Mouse (Mus musculus) heart, embryonic 10.5 days (tissue): ENCODE measurements around the gene Ep300. TPM values are rescaled to one million over a fixed set of nuclear protein-coding genes. Genes with fewer than 3 reads are reported as not detected.
"Not testable (repeated sequence)": the region's sequence is repeated elsewhere in the genome, so short reads cannot be mapped to it uniquely, and the experiment has no call there.

Experiments used
- DNase-seq: peaks from one replicate; pipeline ENCODE4 v3.0.0-alpha.2; 2017; ENCODE audit warnings: low spot score
- H3K27ac ChIP-seq: fragments of 300-500 bp; sonication (generic); 2 replicates; pipeline ENCODE4 v1.5.1; 2016; ENCODE audit warnings: mild to moderate bottlenecking
- H3K27me3 ChIP-seq: fragments of 300-500 bp; sonication (generic); 2 replicates; pipeline ENCODE4 v1.6.1; 2016; ENCODE audit warnings: mild to moderate bottlenecking; ENCODE audit not compliant: poor library complexity, insufficient read depth, severe bottlenecking
- H3K36me3 ChIP-seq: fragments of 300-500 bp; sonication (generic); 2 replicates; pipeline ENCODE4 v1.6.1; 2016; ENCODE audit warnings: mild to moderate bottlenecking, moderate library complexity
- H3K4me1 ChIP-seq: fragments of 300-500 bp; sonication (generic); 2 replicates; pipeline ENCODE4 v1.6.1; 2016; ENCODE audit warnings: mild to moderate bottlenecking
- H3K4me3 ChIP-seq: fragments of 300-500 bp; sonication (generic); 2 replicates; pipeline ENCODE4 v1.5.1; 2016; ENCODE audit warnings: mild to moderate bottlenecking, moderate library complexity
- H3K9me3 ChIP-seq: fragments of 300-500 bp; sonication (generic); 2 replicates; pipeline ENCODE4 v1.6.1; 2016; ENCODE audit warnings: mild to moderate bottlenecking, moderate library complexity
- WGBS: fragments of 180-500 bp; shearing (Covaris S2); methylation state at CpG from one replicate; pipeline ENCODE4 v1.1.7; 2016; 5-methylcytosine and 5-hydroxymethylcytosine counted together
- polyA plus RNA-seq: library from polyadenylated mRNA; unstranded; fragments of >200 nt; fragmentation: Nextera tagmentation; extraction: Ambion mirVana; gene quantifications from 2 replicates; pipeline ENCODE4 v1.2.1, GENCODE M21; 2016

Gene Ep300
- polyA plus RNA-seq, 1 experiment from 2014 or later = 25.3 TPM

DNA sequence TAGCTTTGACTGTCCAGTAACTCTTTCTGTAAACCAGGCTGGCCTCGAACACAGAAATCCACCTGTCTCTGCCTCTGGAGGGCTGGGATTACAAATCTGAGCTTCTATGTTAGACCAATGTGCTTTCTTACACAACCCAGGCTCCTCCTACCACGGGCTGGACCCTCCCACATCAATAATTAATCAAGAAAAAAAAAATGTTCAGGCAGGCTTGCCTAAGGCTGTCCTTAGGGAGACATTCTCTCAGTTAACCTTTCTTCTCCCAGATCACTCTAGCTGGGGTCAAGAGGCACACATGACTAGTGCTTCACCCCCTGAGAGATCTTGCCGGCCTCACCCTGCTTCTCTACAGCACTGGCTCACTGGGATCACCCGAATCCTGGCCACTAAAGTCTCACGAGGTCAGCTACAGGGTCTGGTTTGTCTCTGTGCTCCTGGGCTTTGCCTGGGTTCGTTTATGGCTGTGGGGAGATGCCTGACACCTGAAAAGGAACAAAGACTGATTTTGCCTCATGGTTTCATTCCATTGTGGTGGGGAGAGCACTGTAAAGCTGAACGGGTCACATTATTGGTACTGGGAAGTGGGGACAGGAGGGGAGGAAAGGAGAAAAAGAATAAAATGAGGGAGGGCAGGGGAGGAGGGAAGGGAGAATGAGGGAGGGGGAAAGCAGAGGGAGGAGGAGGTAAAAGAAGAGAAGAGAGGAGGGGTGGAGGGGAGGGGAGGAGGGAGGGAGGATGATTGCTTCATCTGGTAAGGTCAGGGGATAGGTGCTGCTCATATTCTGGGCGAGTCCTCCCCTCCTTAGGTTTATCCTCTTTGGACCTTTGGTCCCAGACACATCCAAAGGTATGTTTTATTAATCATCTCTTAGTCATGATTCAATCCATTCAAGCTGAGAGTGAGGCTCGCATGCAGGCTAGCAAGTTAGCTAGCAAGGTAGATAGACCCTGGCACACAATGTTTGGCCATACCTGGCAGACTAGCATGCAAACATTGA is 22.4 kb upstream of the Ep300 start:
- DNase-seq = no peak
- 58% methylated on average over 9 of the region's 9 CpGs for WGBS
- no peak overlapping the region for H3K4me3 ChIP-seq
- no peaks in the 10 kb centered on the region for H3K27me3 ChIP-seq
- no peaks in the 10 kb centered on the region for H3K9me3 ChIP-seq
- no peaks in the 10 kb centered on the region for H3K36me3 ChIP-seq
- H3K4me1 ChIP-seq = no peaks in the 10 kb centered on the region
- no peak overlapping the region for H3K27ac ChIP-seq

DNA sequence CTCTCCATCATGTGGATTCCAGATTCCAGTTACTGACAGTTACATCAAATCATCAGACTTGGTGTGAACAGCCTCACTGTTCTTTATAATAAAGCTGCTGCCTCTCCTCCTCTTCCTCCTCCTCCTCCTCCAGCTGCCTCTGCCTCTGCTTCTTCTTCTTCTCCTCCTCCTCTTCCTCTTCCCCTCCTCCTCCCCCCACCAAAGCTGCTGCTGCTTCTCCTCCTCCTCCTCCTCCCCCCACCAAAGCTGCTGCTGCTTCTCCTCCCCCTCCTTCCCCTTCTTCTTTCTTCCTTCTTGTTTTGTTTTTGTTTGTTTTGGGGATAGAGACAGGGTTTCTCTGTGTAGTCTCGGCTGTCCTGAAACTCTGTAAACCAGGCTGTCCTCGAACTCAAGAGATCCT is 17.1 kb upstream of the Ep300 start:
- 38% methylated on average over 2 of the region's 2 CpGs for WGBS
- H3K27me3 ChIP-seq = no peaks in the 10 kb centered on the region
- no peaks in the 10 kb centered on the region for H3K36me3 ChIP-seq
- H3K4me3 ChIP-seq = no peak overlapping the region
- no peak overlapping the region for H3K27ac ChIP-seq
- peak; percentile 25 for DNase-seq
- H3K9me3 ChIP-seq = no peaks in the 10 kb centered on the region
- no peaks in the 10 kb centered on the region for H3K4me1 ChIP-seq

DNA sequence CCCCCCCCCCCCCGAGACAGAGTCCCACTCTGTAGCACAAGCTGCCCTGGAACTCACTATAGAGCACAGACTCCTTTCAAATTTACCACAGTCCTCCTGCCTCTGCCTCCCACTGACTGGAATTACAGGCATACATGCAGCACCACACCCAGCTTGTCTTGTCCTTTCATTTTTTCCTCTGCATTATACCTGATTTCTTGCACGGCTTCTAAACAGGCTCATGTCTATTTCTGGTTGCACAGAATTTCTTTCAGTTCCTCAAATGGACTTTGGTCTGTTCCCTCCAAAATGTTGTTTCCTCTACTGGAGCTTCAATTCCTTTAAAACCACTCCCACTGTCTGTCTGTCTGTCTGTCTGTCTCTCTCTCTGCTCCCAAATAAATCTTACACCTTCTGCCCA is 16.6 kb upstream of the Ep300 start:
- 43% methylated on average over 2 of the region's 2 CpGs for WGBS
- peak; percentile 20 for DNase-seq
- Histone ChIP-seq H3K4me3 (no peak overlapping the region), H3K27me3 (no peaks in the 10 kb centered on the region), H3K27ac (no peak overlapping the region), H3K4me1 (no peaks in the 10 kb centered on the region), H3K9me3 (no peaks in the 10 kb centered on the region), H3K36me3 (no peaks in the 10 kb centered on the region)

DNA sequence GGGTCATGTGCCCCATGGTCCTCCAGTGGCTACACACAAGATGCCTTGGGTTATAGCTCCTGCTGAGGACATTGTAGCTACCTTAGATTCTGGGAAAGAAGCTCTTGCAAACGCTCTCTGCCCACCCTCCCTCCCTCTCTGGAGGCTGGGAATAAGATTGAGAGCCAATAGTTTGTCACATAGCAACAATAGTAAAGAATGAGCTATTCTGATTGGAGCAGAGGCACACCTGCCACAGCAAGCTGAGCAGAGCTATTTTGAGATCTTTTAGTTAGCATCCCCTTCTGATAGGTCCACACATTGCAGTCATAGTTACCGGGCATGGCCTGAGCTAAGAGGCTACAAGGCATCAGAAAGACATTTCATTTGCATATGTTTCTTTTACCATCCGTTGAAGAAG is 8.2 kb upstream of the Ep300 start:
- 13% methylated on average over 3 of the region's 3 CpGs for WGBS
- H3K36me3 ChIP-seq = no peaks in the 10 kb centered on the region
- H3K4me1 ChIP-seq = peaks cover 8% of the 10 kb centered on the region; the same call in 1 of the 2 replicates
- DNase-seq = peak; percentile 68
- H3K9me3 ChIP-seq = no peaks in the 10 kb centered on the region
- no peaks in the 10 kb centered on the region for H3K27me3 ChIP-seq
- H3K27ac ChIP-seq = no peak overlapping the region
- H3K4me3 ChIP-seq = no peak overlapping the region

DNA sequence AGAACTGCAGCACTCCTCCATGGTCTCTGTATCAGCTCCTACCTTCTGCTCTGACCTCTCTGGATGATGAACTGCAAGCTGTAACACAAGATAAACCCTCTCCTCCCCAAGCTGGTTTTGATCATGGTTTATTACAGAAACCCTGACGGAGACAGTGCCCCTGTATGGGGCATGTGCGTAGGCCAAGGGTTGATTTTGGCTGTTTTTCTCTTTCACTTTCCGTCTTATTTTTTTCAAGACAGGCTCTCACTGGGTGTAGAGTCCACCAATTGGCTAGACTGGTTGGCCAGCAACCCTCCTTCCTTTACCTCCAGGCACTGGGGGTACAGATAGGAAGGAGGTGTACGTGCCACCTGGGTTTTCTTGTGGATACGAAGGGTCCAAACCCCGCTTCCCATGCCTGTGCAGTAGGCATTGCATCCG is 7.4 kb upstream of the Ep300 start:
- Histone ChIP-seq H3K27me3 (no peaks in the 10 kb centered on the region), H3K27ac (no peak overlapping the region), H3K9me3 (no peaks in the 10 kb centered on the region), H3K36me3 (no peaks in the 10 kb centered on the region), H3K4me3 (no peak overlapping the region), H3K4me1 (peaks cover 8% of the 10 kb centered on the region; the same call in 1 of the 2 replicates)
- 90% methylated on average over 7 of the region's 7 CpGs for WGBS
- DNase-seq = peak; percentile 67

DNA sequence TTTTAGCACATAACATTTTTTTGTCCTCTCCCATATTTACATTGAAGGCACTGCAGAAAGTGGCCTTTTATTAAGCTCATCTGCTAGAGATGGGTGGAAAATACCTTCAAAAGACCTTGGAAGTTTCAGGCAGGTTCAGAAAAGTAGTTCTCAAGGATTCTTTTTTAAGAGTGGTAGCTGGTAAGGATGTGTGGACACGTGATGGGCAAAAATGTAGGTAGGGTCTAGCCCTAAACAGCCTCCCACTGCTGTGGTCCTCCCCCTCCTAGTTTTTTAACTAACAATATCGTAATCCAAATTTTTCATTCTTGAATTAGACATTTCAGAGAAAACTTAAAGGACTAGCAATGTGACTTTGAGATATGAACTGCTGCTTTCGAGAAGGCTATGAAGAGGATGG is 685 bp upstream of the Ep300 start:
- peak overlapping the region; percentile 93 for H3K4me3 ChIP-seq
- peaks cover 12% of the 10 kb centered on the region; the same call in 1 of the 2 replicates for H3K4me1 ChIP-seq
- 18% methylated on average over 3 of the region's 3 CpGs for WGBS
- 0 out of 2 replicates have a peak, but pooled peaks cover 3% of the 10 kb centered on the region for H3K36me3 ChIP-seq
- H3K9me3 ChIP-seq = no peaks in the 10 kb centered on the region
- H3K27ac ChIP-seq = peak overlapping the region; percentile 100
- H3K27me3 ChIP-seq = no peaks in the 10 kb centered on the region
- DNase-seq = peak; percentile 58

DNA sequence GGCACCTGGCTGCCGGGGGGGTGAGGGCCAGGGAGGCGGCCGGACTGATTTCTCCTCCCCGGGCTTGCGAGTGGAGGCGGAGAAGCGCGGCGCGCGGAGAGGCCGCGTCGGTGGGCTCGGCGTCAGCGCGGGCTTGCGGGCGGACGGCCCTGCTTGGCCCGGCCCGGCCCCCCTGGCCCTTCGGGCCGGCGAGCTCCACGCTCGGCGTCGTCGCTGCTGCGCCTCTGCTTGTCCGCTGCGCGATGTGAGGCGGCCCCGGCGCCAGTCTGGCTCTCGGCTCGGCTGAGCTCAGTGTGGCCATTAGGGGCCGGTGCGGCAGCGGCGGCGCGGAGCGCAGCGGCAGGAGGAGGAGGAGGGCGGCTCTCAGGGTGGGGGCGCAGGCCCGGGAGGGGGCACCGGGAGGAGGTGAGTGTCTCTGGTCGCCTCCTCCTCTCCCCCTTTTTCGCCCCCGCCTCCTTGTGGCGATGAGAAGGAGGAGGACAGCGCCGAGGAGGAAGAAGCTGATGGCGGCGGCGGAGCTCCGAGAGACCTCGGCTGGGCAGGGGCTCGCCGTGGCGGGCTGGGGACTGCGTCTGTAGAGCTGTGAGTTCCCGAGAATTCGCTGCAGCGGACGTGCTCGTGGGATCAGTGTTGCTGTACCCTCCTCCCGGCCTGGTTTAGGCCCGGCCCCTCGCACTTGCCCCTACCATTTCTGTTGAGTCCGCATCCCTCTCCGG is 753 bp downstream of the Ep300 start:
- peak; percentile 93 for DNase-seq
- peaks cover 12% of the 10 kb centered on the region; the same call in 1 of the 2 replicates for H3K4me1 ChIP-seq
- no peaks in the 10 kb centered on the region for H3K27me3 ChIP-seq
- H3K4me3 ChIP-seq = peak overlapping the region; percentile 93
- H3K27ac ChIP-seq = peak overlapping the region; percentile 100
- H3K9me3 ChIP-seq = no peaks in the 10 kb centered on the region
- under 1% methylated on average over 76 of the region's 77 CpGs for WGBS
- H3K36me3 ChIP-seq = peaks cover 10% of the 10 kb centered on the region; the same call in 1 of the 2 replicates

DNA sequence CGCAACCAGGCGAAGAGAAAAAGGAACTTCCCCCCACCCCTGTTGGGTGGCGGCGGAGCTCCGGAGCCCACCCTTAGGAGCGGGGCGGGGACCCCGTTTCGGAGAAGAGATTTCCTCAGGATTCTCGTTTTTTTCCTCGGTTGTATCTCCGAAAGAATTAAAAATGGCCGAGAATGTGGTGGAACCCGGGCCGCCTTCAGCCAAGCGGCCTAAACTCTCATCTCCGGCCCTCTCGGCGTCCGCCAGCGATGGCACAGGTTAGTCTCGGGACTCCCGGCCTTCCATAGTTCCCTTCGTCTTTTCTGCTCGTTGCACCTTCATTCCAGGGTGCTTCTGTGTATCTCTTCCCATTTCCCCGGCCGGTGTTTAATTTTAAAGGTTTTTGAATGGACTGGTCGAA is 1.3 kb downstream of the Ep300 start:
- no peaks in the 10 kb centered on the region for H3K27me3 ChIP-seq
- peak overlapping the region; percentile 100 for H3K27ac ChIP-seq
- H3K9me3 ChIP-seq = no peaks in the 10 kb centered on the region
- WGBS = under 1% methylated on average over 27 of the region's 28 CpGs
- H3K4me3 ChIP-seq = peak overlapping the region; percentile 93
- peaks cover 12% of the 10 kb centered on the region; the same call in 1 of the 2 replicates for H3K4me1 ChIP-seq
- no peak for DNase-seq
- peaks cover 11% of the 10 kb centered on the region; the same call in 1 of the 2 replicates for H3K36me3 ChIP-seq

DNA sequence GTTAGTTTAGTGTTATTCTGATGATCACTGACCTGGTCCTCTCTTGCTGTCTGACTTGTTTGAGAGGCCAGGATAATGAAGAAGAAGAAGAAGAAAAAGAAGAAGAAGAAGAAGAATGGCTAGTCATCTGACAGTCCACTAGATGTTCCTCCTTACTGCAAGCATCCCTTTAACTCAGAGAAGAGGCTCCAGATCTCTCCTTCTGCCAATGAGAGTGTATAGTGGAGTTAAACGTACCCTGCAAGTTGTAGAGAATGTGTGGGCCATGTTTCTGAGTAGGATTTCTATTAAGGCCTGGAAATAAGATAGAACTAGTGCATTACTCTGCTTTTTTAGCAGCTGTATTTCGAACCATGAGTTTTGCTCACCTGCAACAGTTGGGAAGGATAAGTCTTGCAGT is 2.5 kb downstream of the Ep300 start:
- DNase-seq = peak; percentile 4
- Histone ChIP-seq H3K9me3 (no peaks in the 10 kb centered on the region), H3K4me3 (peak overlapping the region; percentile 93), H3K27ac (peak overlapping the region; percentile 100; the same call in 1 of the 2 replicates), H3K36me3 (peaks cover 11% of the 10 kb centered on the region; the same call in 1 of the 2 replicates), H3K27me3 (no peaks in the 10 kb centered on the region), H3K4me1 (peaks cover 12% of the 10 kb centered on the region; the same call in 1 of the 2 replicates)
- 54% methylated on average over 2 of the region's 2 CpGs for WGBS

DNA sequence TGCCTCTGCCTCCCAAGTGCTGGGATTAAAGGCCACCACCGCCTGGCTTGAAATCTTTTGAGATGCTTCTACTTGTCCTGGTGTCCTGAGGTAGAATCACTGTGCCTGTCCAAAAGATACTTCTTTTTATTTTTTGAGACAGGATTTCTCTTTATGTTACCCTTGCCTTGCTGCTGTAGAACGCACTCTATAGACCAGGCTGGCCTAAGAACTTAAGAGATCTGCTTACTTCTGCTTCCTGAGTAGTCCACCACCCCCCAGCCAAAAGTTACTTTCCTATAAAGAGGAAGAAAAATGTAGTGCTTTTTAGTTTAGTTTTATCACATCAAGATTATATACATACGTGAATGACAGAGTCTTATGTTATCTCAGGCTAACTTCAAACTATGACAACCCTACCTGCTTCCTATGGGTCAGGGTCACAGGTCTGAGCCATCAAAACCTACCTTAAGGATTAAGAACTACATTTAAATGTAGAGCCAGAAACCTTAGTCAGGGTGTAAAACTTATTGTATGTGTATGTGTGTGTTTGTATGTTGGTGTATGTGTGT is 9.1 kb downstream of the Ep300 start:
- peaks cover 36% of the 10 kb centered on the region for H3K36me3 ChIP-seq
- peak; percentile 65 for DNase-seq
- H3K4me3 ChIP-seq = no peak overlapping the region
- 90% methylated on average over 3 of the region's 3 CpGs for WGBS
- no peaks in the 10 kb centered on the region for H3K27me3 ChIP-seq
- H3K27ac ChIP-seq = no peak overlapping the region
- no peaks in the 10 kb centered on the region for H3K9me3 ChIP-seq
- no peaks in the 10 kb centered on the region for H3K4me1 ChIP-seq

DNA sequence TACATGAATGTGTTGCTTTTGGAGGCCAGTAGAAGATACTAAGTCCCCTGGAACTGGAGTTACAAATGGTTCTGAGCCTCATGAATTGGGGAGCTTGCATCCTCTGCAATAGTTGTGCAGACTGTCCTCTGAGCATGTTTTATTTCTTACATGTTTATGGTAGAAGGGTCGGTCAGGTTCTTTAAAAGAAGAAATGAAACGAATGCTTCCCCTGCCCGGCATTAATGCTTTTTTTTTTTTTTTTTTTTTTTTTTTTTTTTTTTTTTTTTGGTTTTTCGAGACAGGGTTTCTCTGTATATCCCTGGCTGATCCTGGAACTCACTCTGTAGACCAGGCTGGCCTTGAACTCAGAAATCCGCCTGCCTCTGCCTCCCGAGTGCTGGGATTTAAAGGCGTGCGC is 13.6 kb downstream of the Ep300 start:
- not testable (repeated sequence) for DNase-seq, H3K9me3 ChIP-seq, H3K27ac ChIP-seq, H3K27me3 ChIP-seq, H3K4me1 ChIP-seq, H3K4me3 ChIP-seq
- peaks cover 42% of the 10 kb centered on the region for H3K36me3 ChIP-seq
- WGBS = 90% methylated on average over 8 of the region's 8 CpGs

DNA sequence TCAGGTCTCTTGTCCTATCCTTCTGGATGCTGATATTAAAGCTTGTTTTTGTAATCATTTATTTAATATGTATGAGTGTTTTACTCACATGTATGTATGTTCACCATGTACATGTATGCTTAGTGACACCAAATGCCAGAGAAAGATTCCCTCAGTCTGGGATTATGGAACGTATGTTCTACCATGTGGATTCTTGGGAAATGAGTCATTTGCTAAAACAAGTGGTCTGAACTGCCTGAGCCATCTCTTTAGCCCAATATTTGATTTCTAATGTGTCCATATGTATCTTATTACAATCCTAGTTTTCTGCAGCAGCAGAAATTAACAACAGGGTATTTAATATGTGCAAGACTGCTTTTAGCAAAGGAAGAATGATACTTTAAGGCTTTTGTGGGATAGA is 20.1 kb downstream of the Ep300 start:
- Histone ChIP-seq H3K27me3 (no peaks in the 10 kb centered on the region), H3K4me1 (no peaks in the 10 kb centered on the region), H3K27ac (no peak overlapping the region), H3K9me3 (no peaks in the 10 kb centered on the region), H3K36me3 (peaks cover 77% of the 10 kb centered on the region), H3K4me3 (no peak overlapping the region)
- 71% methylated on average over 1 of the region's 1 CpGs for WGBS
- no peak for DNase-seq
